Comparison of ENCODE assay signal across 12 mouse cellular contexts in genomic region chr2:168414110-168414872, GRCm38 (mm10).
DNase-seq lines count a peak whose midpoint lies in the region.
"Had no signal": no experiment of that assay in that cellular context is flagged by ENCODE, and none has a peak within 500 bp of the region (broad histone marks: within the 10 kb centered on the region; RNA-seq: fewer than 3 reads in every experiment).

No protein-coding gene starts in this region.

- DNase-seq in kidney, adult 9 months, result peak; percentile 17
- DNase-seq in kidney, adult 11 months, result no peak
- DNase-seq in 416B (ENCODE audit: low read depth), result peak; percentile 12
- peak; percentile 56 for DNase-seq in Muller cell, postnatal 12 days (ENCODE audit: inconsistent ontology term)
- no peak for DNase-seq in cerebellum, postnatal 36 days
- no peak for DNase-seq in heart, adult 8-10 months (ENCODE audit: low spot score)
- DNase-seq: adrenal gland, postnatal 36 days; cerebellum, adult 2 months; embryo, embryonic 11 days; gastrocnemius, adult 2 months; gastrocnemius, postnatal 25 days; heart, postnatal 10 days had no signal

Comparison
In these comparisons a context has a peak if more than half of its experiments do, and no peak if none do; other contexts are left out.
1. DNase-seq: peak in kidney, adult 9 months (single experiment), 416B (single experiment) and Muller cell, postnatal 12 days (single experiment); none in kidney, adult 11 months (single experiment), cerebellum, postnatal 36 days (0 of 2) and heart, adult 8-10 months (single experiment).